Mouse (Mus musculus) heart, embryonic 12.5 days (tissue): ENCODE results near the gene Golga7b. TPM values are rescaled to one million over a fixed set of nuclear protein-coding genes. Genes with fewer than 3 reads are reported as not detected.

Experiments used
- ATAC-seq: fragments of 200-750 bp; cut with Nextera tagmentation; 2 replicates; pipeline ENCODE4 v1.8.0; 2017; ENCODE audit warnings: moderate TSS enrichment, moderate library complexity; ENCODE audit not compliant: insufficient number of reproducible peaks, low FRiP score
- H3K27ac ChIP-seq: fragments of 300-500 bp; sonication (generic); 2 replicates; pipeline ENCODE4 v1.5.1; 2016; ENCODE audit warnings: mild to moderate bottlenecking, moderate library complexity; ENCODE audit not compliant: poor library complexity, severe bottlenecking
- H3K27me3 ChIP-seq: fragments of 300-500 bp; sonication (generic); replicated peaks from 2 replicates; pipeline ENCODE4 v1.6.1; 2016; ENCODE audit warnings: mild to moderate bottlenecking, moderate library complexity
- H3K36me3 ChIP-seq: fragments of 300-500 bp; sonication (generic); 2 replicates; pipeline ENCODE4 v1.6.1; 2016; ENCODE audit warnings: mild to moderate bottlenecking, moderate library complexity
- H3K4me1 ChIP-seq: fragments of 300-500 bp; sonication (generic); replicated peaks from 2 replicates; pipeline ENCODE4 v1.6.1; 2016; ENCODE audit warnings: mild to moderate bottlenecking
- H3K4me2 ChIP-seq: fragments of 300-500 bp; sonication (generic); 2 replicates; pipeline ENCODE4 v1.6.1; 2016; ENCODE audit warnings: mild to moderate bottlenecking, moderate library complexity
- H3K4me3 ChIP-seq: fragments of 300-500 bp; sonication (generic); 2 replicates; pipeline ENCODE4 v1.5.1; 2016; ENCODE audit warnings: mild to moderate bottlenecking
- H3K9ac ChIP-seq: fragments of 300-500 bp; sonication (generic); 2 replicates; pipeline ENCODE4 v1.6.1; 2016; ENCODE audit warnings: mild to moderate bottlenecking, moderate library complexity
- H3K9me3 ChIP-seq: fragments of 300-500 bp; sonication (generic); replicated peaks from 2 replicates; pipeline ENCODE4 v1.6.1; 2016; ENCODE audit warnings: mild to moderate bottlenecking, moderate library complexity
- WGBS: fragments of 180-500 bp; shearing (Covaris S2); methylation state at CpG from one replicate; pipeline ENCODE4 v1.1.7; 2016; 5-methylcytosine and 5-hydroxymethylcytosine counted together
- polyA plus RNA-seq: library from polyadenylated mRNA; unstranded; fragments of >200 nt; fragmentation: Nextera tagmentation; extraction: Ambion mirVana; gene quantifications from 2 replicates; pipeline ENCODE4 v1.2.1, GENCODE M21; 2016

Gene Golga7b
- 0.21 and 0.27 TPM in 2 replicates for polyA plus RNA-seq

DNA sequence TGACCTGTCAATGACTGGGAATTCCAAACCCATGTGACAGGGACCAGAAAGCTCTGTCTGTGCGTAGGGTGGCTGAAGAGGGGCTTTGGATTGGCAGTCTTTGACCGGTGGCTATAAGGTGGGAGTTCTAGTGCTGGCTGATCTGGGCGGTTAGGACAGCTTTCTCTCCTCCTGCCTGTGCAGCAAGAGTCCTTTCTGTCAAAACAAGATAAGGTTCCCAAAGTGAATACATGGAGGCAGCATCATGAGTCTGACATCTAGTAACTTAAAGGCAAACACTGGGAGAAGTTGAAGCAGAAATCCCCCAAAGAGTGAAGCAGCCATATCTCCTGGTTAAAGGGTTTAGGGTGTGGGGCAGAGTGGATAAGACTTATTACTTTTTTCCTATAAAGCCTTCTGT is at the start of gene Golga7b:
Golga7b (plus strand) TSS at position 56 of the 400 bp plus-strand sequence.
- Histone ChIP-seq H3K9me3 (no peaks in the 10 kb centered on the region), H3K4me1 (peaks cover 12% of the 10 kb centered on the region), H3K4me3 (no peak within 1 kb of the TSS), H3K27ac (no peak within 1 kb of the TSS), H3K4me2 (no peak within 1 kb of the TSS), H3K9ac (no peak within 1 kb of the TSS), H3K27me3 (peaks cover 16% of the 10 kb centered on the region), H3K36me3 (no peaks in the 10 kb centered on the region)
- ATAC-seq: no peak
- 25% methylated on average over 3 of the region's 3 CpGs for WGBS

DNA sequence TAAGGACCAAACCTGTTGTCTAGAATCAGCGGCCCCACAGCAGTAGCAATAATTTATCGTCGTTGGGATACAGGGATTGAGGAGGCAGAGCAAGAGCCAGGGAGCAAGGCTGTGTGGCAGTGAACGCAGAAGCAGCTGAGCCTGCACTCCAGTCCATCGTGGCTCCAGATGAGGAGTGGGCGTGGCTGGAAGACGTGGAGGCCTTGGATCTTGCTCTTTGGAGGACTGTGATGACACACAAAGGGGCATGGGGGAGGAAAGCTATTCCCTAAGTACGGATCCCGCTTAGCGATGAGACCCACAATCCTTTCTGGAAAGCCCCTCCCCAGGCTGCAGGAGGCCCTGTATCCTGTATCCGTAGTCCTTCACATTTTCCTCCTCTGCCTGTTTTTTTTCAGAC is 49.3 kb upstream of the Golga7b start:
- no peaks in the 10 kb centered on the region for H3K9me3 ChIP-seq
- WGBS: 47% methylated on average over 11 of the region's 11 CpGs

GRCm38 (mm10) chr19:42201696-42202381 is 45.5 kb upstream of the Golga7b start, which contains the start of gene Sfrp5:
Gene Sfrp5 (minus strand): TSS chr19:42202252.
- under 1% methylated on average over 60 of the region's 60 CpGs for WGBS
- peak; percentile 49; the same call in 1 of the 2 replicates for ATAC-seq
- Histone ChIP-seq H3K4me3 (peak within 1 kb of the TSS; percentile 39), H3K4me2 (peak within 1 kb of the TSS; percentile 70), H3K27ac (no peak within 1 kb of the TSS), H3K4me1 (peaks cover 15% of the 10 kb centered on the region), H3K9me3 (no peaks in the 10 kb centered on the region), H3K36me3 (no peaks in the 10 kb centered on the region), H3K9ac (peak within 1 kb of the TSS; percentile 21; the same call in 1 of the 2 replicates), H3K27me3 (peaks cover 85% of the 10 kb centered on the region)

More for the DNA sequence above, 49.3 kb upstream of the Golga7b start:
- ATAC-seq: no peak
- no peak overlapping the region for H3K4me2 ChIP-seq
- H3K36me3 ChIP-seq: no peaks in the 10 kb centered on the region
- H3K27me3 ChIP-seq: peaks cover 64% of the 10 kb centered on the region
- H3K4me3 ChIP-seq: no peak overlapping the region
- H3K27ac ChIP-seq: no peak overlapping the region
- peaks cover 19% of the 10 kb centered on the region for H3K4me1 ChIP-seq
- H3K9ac ChIP-seq: no peak overlapping the region

GRCm38 (mm10) chr19:42202467-42202866 is 44.9 kb upstream of the Golga7b start:
- peak overlapping the region; percentile 70 for H3K4me2 ChIP-seq
- no peak overlapping the region for H3K27ac ChIP-seq
- no peaks in the 10 kb centered on the region for H3K9me3 ChIP-seq
- peaks cover 85% of the 10 kb centered on the region for H3K27me3 ChIP-seq
- no peak overlapping the region for H3K9ac ChIP-seq
- H3K4me3 ChIP-seq: peak overlapping the region; percentile 39
- no peak for ATAC-seq
- peaks cover 15% of the 10 kb centered on the region for H3K4me1 ChIP-seq
- WGBS: 27% methylated on average over 8 of the region's 8 CpGs
- no peaks in the 10 kb centered on the region for H3K36me3 ChIP-seq

DNA sequence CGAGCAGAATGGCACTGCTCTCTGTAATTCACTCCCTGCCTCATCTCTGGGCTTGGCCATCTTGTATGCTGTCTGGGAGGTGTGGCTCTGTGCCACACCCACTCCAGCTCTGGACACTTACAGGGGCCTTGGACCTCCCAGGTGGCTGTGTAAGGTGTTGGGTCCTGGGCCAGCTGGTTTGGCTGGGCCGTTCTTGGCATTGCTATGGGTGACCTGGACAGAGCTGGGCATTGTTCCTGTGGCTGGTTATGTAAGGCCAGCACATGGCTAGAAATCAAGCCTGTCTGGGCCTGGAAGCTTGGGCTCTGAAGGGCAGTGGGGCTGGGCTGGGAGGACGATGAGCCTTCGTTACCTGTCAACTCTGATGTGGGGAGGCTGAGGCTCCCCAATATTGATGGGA is 43.1 kb upstream of the Golga7b start:
- Histone ChIP-seq H3K4me1 (peaks cover 15% of the 10 kb centered on the region), H3K9me3 (no peaks in the 10 kb centered on the region), H3K9ac (no peak overlapping the region), H3K27me3 (peaks cover 76% of the 10 kb centered on the region), H3K4me2 (no peak overlapping the region), H3K36me3 (no peaks in the 10 kb centered on the region), H3K27ac (no peak overlapping the region), H3K4me3 (no peak overlapping the region)
- WGBS: 68% methylated on average over 4 of the region's 4 CpGs
- 0 out of 2 replicates have a peak, but pooled peaks have one; percentile 23 for ATAC-seq

GRCm38 (mm10) chr19:42205201-42205600 is 42.2 kb upstream of the Golga7b start:
- no peak overlapping the region for H3K27ac ChIP-seq
- no peaks in the 10 kb centered on the region for H3K36me3 ChIP-seq
- ATAC-seq: no peak
- no peak overlapping the region for H3K4me2 ChIP-seq
- peaks cover 76% of the 10 kb centered on the region for H3K27me3 ChIP-seq
- no peak overlapping the region for H3K9ac ChIP-seq
- H3K4me3 ChIP-seq: no peak overlapping the region
- no peaks in the 10 kb centered on the region for H3K9me3 ChIP-seq
- 80% methylated on average over 8 of the region's 8 CpGs for WGBS
- H3K4me1 ChIP-seq: peaks cover 15% of the 10 kb centered on the region

GRCm38 (mm10) chr19:42209485-42209884 is 37.9 kb upstream of the Golga7b start:
- Histone ChIP-seq H3K4me1 (peaks cover 6% of the 10 kb centered on the region), H3K4me2 (no peak overlapping the region), H3K27me3 (peaks cover 40% of the 10 kb centered on the region), H3K36me3 (no peaks in the 10 kb centered on the region), H3K27ac (no peak overlapping the region), H3K4me3 (no peak overlapping the region), H3K9me3 (no peaks in the 10 kb centered on the region), H3K9ac (no peak overlapping the region)
- 65% methylated on average over 7 of the region's 7 CpGs for WGBS
- no peak for ATAC-seq

- H3K27me3 ChIP-seq: peaks cover 37% of the 10 kb centered on the region
- no peak overlapping the region for H3K27ac ChIP-seq
- H3K36me3 ChIP-seq: no peaks in the 10 kb centered on the region
- H3K4me1 ChIP-seq: peaks cover 6% of the 10 kb centered on the region
- no peak overlapping the region for H3K4me2 ChIP-seq
- H3K9ac ChIP-seq: no peak overlapping the region
- WGBS: 51% methylated on average over 6 of the region's 6 CpGs
- ATAC-seq: no peak
- H3K4me3 ChIP-seq: no peak overlapping the region
- H3K9me3 ChIP-seq: no peaks in the 10 kb centered on the region
Measured at GRCm38 (mm10) chr19:42209976-42210375, 37.4 kb upstream of the Golga7b start.

DNA sequence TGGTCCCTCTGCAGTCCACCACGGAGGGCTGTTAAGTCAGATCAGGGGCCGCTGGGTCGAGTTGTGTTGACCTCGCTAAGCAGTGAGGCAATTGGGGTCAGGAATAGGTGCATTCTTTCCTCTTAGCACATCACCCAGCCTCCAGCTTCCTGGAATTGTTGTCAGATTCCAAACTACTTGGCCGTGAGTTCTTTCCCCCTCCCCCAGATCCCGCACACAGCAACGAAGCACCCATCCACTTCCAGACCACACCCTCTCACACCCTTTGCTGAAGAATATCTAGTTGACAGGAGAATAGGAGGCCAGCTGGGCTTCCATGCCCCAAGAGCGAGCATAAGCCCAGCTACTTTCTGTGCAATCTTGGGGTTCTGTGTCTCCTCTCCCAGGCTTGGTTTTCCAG is 35.4 kb upstream of the Golga7b start:
- WGBS: 17% methylated on average over 8 of the region's 8 CpGs

DNA sequence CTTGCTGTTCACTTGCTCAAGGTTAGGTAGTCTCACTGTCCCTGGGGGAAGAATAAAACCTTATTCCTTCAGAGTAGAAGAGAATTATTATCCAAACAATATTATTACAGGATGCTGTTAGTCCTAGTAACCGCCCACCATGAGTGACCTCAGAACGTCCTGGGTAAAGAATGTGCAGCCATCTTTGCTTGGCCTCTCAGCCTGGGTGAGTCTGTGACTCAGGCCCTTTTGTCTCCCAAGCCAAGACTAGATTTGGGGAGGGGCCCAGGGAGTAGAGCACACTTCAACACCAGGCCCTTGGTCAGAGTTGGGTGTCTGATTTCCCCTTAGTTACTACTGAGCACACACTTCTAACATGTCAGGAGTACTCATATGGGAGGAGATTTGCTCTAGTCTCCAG is 32.8 kb upstream of the Golga7b start:
- no peak overlapping the region for H3K9ac ChIP-seq
- no peak for ATAC-seq

More for the DNA sequence above, 35.4 kb upstream of the Golga7b start:
- H3K27ac ChIP-seq: no peak overlapping the region
- peaks cover 6% of the 10 kb centered on the region for H3K4me1 ChIP-seq
- H3K4me2 ChIP-seq: no peak overlapping the region
- ATAC-seq: no peak
- no peak overlapping the region for H3K9ac ChIP-seq
- no peak overlapping the region for H3K4me3 ChIP-seq
- no peaks in the 10 kb centered on the region for H3K36me3 ChIP-seq
- H3K9me3 ChIP-seq: no peaks in the 10 kb centered on the region
- peaks cover 35% of the 10 kb centered on the region for H3K27me3 ChIP-seq

GRCm38 (mm10) chr19:42216699-42217373 is 30.5 kb upstream of the Golga7b start:
- ATAC-seq: no peak
- Histone ChIP-seq H3K27ac (no peak overlapping the region), H3K9ac (no peak overlapping the region), H3K27me3 (peaks cover 8% of the 10 kb centered on the region; the same call in 1 of the 2 replicates), H3K4me3 (no peak overlapping the region), H3K36me3 (no peaks in the 10 kb centered on the region), H3K9me3 (0 out of 2 replicates have a peak, but pooled peaks cover 3% of the 10 kb centered on the region), H3K4me1 (peaks cover 4% of the 10 kb centered on the region), H3K4me2 (no peak overlapping the region)
- WGBS: 67% methylated on average over 7 of the region's 7 CpGs

More for the DNA sequence above, 32.8 kb upstream of the Golga7b start:
- Histone ChIP-seq H3K4me1 (peaks cover 6% of the 10 kb centered on the region), H3K27me3 (peaks cover 20% of the 10 kb centered on the region; the same call in 1 of the 2 replicates), H3K27ac (no peak overlapping the region), H3K36me3 (no peaks in the 10 kb centered on the region), H3K4me3 (no peak overlapping the region), H3K9me3 (no peaks in the 10 kb centered on the region), H3K4me2 (no peak overlapping the region)
- 61% methylated on average over 2 of the region's 2 CpGs for WGBS
